Mouse (Mus musculus): ENCODE results near the gene AC109138.7.

AC109138.7 gene

DNA sequence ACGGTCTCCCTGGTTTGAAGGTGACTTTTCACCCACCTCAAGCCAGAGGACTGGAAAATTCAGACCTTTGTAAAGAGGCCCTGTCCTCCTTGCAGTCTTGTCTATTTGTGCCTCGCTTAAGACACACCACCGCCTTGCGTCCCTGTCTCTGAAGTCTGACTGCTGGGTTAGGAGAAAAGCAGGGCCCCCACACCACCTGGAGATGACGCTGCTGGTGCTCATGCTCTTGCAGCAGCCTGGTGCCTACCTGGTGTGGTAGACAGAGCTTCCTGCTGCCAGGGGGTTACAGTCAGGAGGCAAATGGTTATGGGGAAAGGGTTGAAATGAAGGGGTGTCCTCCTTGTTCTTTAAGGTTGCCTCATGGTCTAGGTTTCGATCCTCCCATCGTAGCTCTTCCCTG, 40.1 kb downstream of the AC109138.7 start:
- no peak for DNase-seq (ENCODE audit: low read depth)

DNA sequence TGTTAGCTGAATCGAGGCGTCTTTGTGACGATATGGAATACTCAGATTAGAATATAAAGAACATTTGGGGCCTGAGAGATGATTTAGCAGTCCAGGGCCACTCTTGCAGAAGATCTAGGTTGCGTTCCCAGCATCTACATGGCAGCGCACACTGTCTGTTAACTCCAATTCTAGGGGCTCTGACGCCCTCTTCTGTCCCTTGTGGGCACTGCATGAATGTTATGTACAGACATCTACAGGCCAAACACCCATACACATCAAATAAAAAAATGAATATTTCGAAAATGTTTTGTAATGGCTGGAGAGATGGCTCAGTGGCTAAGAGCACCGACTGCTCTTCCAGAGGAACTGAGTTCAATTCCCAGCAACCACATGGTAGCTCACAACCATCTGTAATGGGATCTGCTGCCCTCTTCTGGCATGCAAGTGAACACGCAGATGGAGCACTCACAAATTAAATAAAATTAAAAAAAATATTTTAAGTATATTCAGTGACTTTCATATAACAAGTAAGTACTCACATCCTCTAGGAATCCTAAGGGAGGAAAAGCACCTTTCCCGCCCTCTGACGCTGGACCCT, 41.5 kb downstream of the AC109138.7 start:
- peak; percentile 53 for DNase-seq (ENCODE audit: low read depth)

DNA sequence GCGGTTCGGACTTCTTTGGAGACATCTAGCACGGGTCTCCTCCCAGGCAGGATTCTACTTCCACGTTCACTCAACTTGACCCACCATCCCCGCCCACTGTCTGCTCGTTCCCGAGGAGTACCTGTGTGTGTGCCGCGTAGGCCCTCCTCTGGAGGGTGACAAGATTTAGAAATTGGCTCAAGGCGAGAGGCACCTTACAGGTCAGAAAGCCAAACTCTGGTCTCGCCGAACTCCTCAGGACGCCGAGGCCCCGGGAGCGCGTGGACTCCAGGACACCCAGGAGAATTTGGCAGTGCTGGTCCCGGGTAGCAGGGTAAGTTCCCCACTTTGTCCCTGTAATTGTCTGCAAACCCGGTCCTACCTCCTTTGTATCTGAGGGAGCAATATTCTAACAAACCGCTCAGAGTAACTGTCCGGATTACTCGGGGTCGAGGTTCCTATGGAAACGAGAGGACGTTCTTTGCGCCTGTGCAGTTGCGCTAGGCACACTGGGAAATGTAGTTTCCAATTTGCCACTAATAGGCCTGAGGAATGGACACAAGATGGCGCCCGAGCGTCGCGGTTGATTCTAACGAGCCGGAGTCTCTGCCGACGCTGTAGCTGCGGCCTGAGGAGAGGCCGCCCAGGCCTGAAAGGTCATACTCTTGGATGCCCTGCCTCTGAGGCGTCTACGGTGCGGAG, 43.2 kb downstream of the AC109138.7 start:
- peak; percentile 95 for DNase-seq (ENCODE audit: low read depth)

DNA sequence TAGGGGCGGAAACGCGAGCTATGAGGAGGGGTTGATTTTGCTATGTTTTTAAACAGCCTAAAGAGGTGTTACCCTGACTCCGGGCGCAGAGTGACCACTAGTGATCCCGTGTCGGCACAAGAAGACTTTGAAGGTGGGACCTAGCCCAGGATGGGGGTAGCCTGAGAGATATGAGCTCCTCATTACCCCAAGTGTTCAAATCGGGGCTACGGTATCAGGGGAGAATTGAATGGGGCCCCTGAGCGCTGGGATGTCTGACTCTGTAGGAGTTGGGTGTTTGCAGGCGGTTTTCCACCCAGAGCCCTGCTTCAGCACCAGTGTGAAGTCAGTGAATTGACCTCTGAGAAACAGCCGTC, 43.7 kb downstream of the AC109138.7 start:
- no peak for DNase-seq (ENCODE audit: low read depth)

DNA sequence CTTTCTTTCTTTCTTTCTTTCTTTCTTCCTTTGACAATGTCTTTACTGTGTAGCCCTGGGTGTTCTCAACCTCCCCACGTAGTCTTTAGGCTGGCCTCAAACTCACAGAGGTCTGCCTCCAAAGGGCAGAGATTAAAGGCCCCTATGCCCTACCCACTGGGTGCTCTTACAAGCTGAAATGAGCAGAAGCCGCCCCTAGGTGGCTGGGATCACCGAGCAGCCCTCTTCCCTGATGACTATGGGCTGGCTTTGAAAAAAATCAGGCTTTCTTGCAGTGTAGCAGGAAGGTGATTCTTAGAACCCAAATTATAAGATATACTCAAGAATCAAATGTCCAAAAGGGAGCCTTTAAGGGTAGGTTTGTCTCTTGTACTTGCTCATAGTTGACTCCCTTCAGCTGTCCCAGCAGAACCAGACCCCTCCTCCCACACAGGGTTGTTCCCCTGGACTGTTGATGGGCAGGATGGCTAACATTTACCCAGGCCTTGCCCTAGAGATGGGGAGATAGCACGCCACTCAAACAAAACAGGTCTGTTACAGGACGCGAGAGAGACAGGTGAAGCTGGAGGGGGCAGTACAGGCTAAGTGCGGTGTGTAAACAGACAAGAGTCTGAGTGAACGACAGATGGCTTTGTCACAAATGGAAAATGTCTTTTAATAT, 47.0 kb downstream of the AC109138.7 start:
- peak; percentile 64 for DNase-seq (ENCODE audit: low read depth)

DNA sequence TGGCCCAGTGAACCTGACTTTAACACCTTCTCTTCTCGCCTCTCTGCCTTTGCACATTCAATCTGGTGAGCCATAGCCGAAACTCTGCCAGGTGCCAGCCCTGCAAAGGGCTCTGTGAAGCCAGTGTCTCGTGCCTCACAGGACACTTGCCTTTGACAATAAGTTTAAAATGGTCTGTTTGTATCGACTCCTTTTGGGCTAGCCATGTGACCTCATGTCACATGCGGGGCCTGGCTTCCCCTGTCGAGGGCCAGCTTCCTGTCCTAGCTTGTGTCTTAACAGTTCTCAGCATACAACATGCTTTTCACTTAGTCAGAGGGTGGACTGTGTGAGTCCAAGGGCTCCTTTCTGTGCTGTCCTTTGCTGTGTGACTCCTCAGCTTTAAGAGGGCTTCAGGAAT, 48.6 kb downstream of the AC109138.7 start:
- DNase-seq (ENCODE audit: low read depth), result no peak

DNA sequence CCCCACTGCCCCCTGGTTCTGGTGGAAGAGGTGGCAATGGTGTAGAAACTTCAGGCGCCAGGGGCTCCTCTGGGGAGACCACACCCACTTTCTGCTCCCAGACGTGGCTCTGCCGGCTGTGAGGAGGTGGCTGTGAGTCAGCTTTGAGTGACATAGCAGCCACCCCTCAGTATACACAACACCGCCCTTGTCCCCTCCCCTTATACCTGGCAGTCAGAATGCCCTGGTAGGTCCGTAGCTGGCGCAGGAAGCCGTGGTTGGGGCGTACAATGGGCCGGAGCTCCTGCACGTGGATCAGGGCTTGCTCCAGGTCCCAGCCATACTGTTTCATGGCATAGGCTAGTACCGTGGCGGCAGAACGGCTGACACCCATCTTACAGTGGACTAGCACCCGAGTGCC, 49.5 kb downstream of the AC109138.7 start:
- no peak for DNase-seq (ENCODE audit: low read depth)

DNA sequence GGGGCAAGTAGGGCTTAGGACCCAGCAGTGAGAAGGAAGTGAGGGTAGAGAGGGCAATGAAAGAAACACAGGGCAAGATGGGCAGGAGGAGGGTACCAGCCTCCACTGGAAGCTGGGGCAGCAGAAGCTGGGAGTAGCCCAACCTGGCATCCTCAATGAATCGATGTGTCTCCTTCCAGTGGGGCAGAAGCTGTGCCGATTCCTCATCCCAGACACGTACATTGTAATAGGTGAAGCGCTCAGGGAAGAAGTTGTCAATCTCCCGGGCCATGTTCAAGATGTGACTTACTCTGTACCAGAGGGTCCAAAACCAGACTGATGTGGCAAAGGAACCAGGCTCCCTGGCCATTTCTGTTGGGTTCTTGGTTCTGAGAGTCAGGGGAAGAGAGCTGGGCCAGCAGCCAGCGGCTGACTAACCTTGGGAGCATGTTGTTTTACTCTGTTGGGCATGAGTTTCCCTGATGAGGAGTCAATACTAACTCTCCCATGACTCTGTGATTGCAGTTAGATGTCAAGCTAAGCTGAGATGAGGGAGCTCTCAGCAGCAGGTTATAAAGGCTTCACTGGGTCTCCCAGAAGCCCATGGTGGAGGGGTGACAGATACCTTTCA, 50.1 kb downstream of the AC109138.7 start:
- no peak for DNase-seq (ENCODE audit: low read depth)

DNA sequence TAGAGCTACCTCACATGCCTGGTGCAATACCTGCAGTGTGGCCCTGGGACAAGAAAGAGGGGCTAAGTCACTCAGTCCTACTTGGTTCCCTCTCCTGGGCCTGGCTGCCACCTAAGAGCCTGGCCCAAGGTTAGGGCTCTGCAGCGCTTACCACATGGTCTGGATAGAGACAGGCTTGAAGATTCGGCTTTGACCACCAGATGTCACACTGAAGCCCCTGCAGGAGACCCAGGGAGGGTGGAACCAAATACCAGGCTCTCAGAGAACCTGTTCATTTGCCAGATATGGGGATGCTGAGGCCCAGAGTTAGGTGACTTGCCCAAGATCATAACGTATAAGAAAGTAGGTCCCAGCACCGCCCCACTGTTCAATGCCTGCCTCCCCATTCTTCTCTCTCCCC, 51.8 kb downstream of the AC109138.7 start:
- peak; percentile 49 for DNase-seq (ENCODE audit: low read depth)

DNA sequence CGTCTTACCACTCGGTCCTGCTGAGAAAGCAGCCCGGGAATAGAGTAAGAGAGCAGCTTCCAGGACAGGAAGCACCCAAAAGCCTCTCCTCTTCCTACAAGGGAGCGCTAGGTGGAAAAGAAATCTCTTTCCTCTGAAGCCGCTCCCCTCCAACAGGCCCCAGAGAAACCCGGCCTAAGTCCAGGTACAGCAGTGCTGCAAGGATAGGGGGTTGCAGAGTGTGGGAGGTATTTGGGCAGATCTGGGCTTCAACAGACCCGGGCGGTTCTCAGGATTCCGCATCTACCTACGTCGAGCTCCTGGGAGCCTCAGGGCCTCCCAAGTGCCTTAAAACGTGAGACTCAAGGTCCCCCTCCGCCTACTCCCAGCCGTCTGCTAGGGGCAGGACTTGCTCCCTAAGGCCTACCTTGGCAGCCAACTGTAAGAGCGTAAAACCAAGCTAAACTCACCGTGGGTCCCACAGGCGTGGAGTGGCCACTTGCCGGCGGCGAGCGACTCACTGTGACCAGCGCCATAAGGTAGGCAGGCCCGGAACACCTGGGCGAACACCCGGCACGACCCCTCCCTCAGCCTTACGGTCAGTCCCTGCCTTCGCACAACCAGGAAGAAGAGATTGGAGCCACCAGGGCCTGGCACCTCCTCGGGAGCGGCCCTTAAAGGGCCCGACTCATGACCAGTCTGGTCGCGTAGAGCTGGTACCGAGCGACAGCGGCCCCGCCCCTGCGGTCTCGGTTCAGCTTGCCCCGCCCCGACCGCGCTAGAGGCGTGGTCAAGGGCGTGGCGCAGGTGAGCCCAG, 54.6 kb downstream of the AC109138.7 start, which contains the start of gene Ssh3:
Ssh3 (minus strand) TSS at position 615 of the 796 bp plus-strand sequence.
- peak; percentile 84 for DNase-seq (ENCODE audit: low read depth)

DNA sequence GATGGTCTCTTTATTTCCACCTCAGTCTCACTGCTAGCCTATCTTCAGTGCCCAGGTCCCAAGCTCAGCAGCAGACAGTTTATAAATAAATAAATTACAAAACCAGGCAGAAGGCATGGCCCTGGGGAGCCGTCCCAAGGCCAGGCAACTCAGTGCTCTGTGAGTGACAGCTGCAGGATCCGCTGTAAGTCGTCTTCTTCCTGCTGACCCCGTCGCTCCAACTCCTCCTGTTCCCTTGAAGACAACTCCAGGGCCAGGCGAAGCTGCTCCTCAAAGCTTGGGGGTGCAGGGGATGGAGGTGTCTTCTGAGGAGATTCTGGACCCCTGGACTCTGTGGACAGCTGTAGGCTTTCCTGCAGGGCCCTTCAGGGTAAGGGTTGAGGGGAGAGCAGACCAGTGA, 56.0 kb downstream of the AC109138.7 start:
- no peak for DNase-seq (ENCODE audit: low read depth)

DNA sequence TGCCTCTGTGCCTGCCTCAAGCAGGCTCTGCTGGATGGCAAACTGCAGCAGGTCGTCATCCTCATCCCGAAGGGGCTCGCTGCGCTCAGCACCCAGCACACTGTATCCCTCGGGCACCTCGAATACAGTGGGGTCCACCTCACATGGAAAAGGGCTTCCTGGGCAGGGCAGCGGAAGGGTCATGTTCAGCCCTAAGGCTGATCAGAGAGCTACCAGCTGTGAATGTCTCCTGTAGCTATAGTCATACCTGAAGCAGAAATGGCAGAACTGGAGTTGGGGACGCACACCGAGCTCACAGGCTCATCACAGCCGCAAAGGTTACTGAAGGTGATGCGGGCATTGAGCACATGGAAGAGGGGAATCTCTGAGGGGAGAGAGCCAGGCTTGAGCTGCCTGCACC, 56.8 kb downstream of the AC109138.7 start:
- no peak for DNase-seq (ENCODE audit: low read depth)

DNA sequence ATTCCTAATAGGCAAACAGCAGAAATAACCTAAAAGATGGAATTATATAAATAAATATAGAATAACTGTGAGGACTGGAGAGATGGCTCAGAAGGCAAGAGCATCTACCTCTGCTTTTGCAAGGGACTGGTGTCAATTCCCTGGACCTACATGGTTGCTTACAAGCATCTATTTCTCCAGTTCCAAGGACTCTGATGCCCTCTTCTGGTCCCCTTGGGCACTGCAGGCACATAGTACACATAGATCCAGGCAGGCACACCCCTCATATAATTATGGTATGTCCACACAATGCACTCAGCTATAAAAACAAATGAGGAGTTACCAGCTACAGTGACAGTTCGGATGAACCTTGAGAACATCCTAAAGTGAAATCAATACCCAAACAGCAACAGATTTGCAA, 65.3 kb downstream of the AC109138.7 start:
- DNase-seq (ENCODE audit: low read depth), result peak; percentile 64

DNA sequence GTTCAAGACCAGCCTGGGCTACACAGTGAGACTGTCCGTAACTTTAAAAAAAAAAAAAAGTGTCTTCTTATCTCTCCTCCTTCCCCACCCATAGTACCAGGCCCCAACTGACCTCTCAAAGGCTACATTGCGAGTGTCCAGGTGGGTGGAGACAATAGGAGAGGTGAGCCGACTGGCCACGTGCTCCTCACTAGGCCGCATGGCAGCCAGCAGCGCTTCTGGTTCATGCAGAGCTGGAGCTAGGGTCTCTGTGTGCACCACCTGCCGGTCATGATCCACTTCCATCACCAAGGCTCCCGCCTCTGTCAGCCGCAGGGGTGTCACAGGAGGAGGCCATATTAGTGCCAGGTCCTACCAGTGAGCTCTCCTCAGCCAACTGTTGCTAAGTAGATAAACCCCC, 66.3 kb downstream of the AC109138.7 start:
- no peak for DNase-seq (ENCODE audit: low read depth)
